Mouse (Mus musculus) frontal cortex, adult 2 months (tissue): ENCODE measurements at regions not wholly inside any gene's neighbourhood (a gene's known extent, or its start where the extent isn't known, plus 50 kb on each side); places are given as distances from the start of the nearest gene placed in this dataset.
"Not testable (repeated sequence)": the region's sequence is repeated elsewhere in the genome, so short reads cannot be mapped to it uniquely, and the experiment has no call there.

Source experiments
- DNase-seq, 2 experiments: peaks; one replicate each; pipeline ENCODE4 v3.0.0; 2022; ENCODE audit warnings: low spot score in 1 of 2; ENCODE audit errors: extremely low spot score in 1 of 2

DNA sequence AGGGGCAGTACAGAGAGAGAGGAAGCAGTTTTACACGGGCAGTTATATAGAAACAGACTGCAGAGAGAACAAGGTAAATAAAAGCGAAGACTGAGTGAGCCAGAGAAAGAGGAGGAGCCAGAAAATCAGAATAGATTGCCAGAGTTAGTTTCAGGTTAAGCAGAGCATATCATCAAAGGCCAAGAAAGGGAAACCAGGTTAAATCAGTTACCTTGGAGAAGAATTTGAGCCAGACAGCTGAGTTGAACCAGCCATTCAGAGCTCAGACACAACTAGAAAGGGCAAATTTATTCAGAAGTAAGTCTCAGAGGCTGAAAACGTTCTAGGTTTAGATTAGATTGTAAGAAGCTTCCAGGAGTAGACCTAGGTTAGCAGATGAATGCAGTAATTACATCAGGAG lies 858.6 kb downstream of the Adgrl3 start:
- no peak for DNase-seq

GRCm38 (mm10) chr5:81893358-81893757 lies 873.4 kb downstream of the Adgrl3 start:
- no peak for DNase-seq

GRCm38 (mm10) chr5:81909368-81909767 lies 889.4 kb downstream of the Adgrl3 start:
- DNase-seq: no peak

- no peak for DNase-seq
Measured at GRCm38 (mm10) chr5:81909964-81910363, 890.0 kb downstream of the Adgrl3 start.

DNA sequence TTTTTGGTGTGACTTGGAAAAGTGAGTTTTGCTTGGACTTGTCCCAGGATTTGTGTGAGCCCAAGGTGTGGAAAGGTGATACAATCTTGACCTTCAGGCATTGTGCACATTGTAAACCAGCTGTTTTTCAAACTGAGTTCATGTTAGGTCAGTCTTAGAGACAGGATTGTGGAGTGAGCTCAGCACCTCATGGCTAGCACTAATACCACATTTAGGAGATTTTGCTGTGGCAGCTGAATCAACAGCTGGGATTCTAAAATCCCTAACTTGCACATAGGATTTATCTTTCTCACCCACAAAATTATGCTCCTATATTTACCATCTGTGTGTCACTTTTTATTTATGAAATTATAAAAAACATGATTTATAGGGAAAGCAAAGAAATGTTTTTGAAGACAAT lies 896.7 kb downstream of the Adgrl3 start:
- DNase-seq: no peak

- no peak for DNase-seq
Measured at GRCm38 (mm10) chr5:81940798-81941197, 920.9 kb downstream of the Adgrl3 start.

GRCm38 (mm10) chr5:81969685-81970524 lies 950.0 kb downstream of the Adgrl3 start:
- DNase-seq: no peak

DNA sequence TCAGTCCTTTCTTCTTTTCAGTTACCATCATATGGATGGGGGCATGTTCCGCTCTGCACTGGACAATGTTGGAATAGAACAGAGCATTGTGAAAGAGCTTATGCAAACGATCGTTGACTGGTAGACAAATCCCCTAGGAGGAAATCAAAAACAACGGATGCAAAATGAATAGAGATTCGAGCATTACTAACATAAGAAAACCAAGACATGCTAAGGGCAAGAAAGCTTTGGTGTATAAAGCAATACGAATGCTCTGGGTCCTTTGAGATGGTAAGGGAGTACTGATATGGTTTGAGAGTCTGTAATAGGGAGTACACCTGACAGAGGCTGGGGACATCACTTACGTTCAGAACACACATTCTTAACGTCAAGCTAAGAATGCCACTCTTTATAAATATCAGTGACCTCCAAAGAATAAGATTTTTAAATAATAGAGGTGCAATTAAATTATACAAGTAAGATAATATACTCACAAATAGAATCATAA lies 950.6 kb downstream of the Adgrl3 start:
- no peak for DNase-seq

- DNase-seq: peak in 1 of 2 experiments; percentile 20
Measured at GRCm38 (mm10) chr5:81976515-81976914, 956.6 kb downstream of the Adgrl3 start.

DNA sequence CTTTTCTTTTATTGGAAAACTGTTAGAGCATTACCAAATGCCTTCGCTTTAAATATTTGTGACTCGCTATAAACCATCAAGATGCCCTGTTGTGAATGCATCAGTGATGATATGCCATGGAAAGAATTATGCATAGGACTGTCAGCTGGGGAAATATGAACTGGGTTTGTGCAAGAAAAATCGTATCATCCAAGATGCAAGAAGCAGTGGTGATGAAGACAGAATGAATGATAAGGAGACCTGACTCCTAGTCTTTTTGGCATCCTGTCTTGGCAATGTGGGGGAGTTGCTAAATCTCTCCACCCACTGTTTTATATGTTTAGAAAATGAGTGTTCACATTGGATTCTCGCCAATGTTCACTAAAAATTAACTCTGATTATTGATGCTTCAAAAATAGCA lies 963.4 kb downstream of the Adgrl3 start:
- DNase-seq: peak in 1 of 2 experiments; percentile 13

DNA sequence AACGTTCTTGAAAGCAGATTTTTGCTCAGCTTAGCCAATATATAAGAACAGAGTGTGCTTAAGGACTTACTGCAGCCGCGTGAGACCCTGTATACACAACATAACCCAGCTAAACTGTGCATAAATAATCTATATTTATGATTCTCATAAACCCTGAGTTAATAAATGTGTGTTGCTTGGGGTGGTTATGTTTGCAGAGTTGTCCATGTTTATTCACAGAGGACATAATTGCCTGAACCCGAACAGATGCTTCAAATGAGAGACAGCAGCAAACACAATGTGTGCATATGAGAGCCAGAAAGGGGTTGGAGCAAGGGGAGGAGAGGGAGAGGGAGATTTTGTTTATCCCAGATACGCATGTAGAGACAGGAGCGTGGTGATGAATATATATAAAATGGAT lies 968.1 kb downstream of the Adgrl3 start:
- no peak for DNase-seq

DNA sequence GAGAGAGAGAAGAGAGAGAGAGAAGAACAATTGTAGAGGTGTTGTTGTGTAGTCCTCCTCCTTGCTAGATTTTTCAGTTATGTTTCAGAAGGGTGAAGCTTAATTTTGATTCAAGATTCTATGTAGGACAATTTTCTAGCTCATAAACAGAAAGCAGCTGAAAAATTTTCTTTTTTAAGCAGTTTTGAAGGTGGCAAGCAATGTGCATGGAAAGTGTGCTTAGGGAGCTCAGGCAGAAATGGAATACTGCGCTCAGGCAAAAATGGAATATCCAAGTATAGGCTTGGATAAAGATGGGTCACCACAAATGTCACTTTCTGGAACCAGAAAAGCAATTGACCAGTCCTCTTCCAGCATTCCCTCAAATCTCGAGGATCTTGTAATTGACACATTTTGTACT lies 988.0 kb downstream of the Adgrl3 start:
- DNase-seq: peak in 1 of 2 experiments; percentile 12

GRCm38 (mm10) chr5:82024126-82024525 lies 1004.2 kb downstream of the Adgrl3 start:
- no peak for DNase-seq

DNA sequence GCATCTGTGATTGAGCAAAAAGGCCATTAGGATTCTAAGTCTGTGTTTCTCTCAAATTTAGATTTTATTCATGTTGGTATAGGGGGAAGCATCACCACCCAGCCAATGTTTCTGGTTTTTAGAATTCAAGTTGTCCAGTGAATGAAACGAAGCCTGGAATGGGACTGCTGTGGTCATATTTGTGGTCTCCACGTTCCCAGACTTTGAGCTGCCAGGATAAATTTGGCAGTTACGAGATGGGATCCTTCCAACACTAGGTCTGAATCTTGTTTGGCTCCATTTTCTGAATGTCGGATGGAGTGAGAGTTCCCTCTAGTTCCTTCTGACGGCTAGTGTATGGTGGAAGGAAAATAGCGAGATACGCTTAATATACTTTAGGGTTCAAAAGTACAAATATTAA lies 1014.8 kb downstream of the Adgrl3 start:
- no peak for DNase-seq

DNA sequence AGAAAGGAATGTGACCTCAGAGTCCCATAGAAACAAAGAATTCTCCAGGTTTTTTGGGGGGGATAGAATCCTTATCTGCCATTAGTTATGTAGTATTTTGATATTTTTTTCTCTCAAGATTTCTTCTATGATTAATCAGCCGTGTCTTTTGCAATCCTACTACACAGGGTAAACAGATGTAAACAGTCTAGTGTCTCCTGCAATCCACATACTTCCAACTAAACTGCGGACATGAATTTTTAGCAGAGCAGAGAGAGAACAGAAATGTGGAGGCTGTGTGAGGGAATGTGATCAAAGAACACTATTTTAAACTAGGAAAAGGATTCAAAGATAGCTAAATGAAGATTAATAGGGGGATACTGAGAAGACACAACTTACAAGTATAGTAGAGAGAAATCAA lies 1026.2 kb downstream of the Adgrl3 start:
- DNase-seq: no peak

- no peak for DNase-seq
Measured at GRCm38 (mm10) chr5:82059108-82059838, 1039.3 kb downstream of the Adgrl3 start.

- peak; percentile 6 to 66 for DNase-seq
Measured at GRCm38 (mm10) chr5:82060679-82061078, 1040.7 kb downstream of the Adgrl3 start.

GRCm38 (mm10) chr5:82069221-82069620 lies 1049.3 kb downstream of the Adgrl3 start:
- DNase-seq: not testable (repeated sequence)

DNA sequence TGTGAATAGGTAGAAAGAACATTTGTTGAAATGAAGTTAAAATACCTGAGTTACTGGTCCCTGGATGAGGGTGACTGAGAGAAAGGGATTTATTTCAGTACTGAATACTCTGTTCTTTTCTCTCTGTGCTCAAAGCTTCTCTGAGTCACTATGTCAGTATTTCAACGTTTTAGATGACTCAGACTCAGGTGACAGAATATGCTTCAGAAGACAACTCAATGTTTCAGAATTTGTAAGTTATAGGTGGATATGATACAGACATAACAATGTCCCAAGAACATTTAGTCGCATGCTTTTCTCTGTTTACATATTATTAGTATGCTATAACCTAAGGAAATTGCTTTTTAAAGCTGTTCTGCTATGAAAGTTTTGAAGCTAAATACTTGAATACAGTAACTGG lies 1069.5 kb downstream of the Adgrl3 start:
- peak in 1 of 2 experiments; percentile 8 for DNase-seq

DNA sequence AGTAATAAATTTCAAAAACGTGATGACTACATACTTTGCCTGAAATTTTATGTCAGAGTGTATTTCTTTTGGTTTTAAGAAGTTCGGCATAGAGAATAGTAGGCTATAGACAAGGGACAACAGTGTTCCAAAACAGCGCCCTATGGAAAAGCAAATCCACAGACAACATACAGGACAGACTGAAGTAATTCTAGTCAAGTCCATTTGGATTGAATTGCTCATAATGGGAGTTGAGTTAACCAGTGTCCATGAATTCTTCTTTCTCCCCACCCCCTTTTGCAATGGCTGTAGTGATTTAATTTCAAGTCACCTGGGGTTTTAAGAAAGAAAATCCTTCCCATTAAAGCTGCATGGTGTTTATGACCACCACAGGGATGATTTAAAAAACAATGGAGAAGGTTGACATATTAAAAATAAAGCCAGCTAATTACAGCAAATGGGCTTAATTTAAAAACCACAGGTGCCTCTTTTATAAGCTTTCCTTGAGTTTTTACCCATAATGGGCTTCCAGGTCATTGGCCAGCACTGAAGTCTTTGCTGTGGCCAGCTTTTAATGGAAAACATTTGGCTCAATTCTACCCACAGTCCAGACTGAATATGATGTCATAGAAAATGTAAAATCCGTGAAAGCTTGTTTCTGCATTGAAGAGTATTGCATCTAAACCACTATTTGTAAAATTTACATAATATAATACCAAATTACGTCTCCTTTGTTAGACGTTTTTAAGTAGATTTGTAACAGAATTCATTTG lies 1083.3 kb downstream of the Adgrl3 start:
- no peak for DNase-seq

DNA sequence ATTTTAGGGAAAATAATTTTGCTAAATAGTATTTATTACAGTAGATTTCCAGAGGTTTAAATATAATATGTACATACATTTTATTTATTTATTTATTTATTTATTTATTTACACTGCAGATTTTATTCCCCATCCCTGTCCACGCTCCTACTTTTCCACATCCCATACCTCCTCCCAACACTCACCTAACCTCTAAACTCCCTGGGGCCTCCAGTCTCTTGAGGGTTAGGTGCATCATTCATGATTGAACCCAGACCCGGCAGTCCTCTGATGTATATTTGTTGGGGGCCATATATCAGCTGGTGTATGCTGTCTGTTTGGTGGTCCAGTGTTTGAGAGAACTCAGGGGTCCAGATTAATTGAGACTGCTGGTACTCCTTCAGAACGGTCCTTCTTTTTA lies 1083.9 kb downstream of the Adgrl3 start:
- no peak for DNase-seq
